ENCODE assay signal across 30 mouse cellular contexts in the genomic region with DNA sequence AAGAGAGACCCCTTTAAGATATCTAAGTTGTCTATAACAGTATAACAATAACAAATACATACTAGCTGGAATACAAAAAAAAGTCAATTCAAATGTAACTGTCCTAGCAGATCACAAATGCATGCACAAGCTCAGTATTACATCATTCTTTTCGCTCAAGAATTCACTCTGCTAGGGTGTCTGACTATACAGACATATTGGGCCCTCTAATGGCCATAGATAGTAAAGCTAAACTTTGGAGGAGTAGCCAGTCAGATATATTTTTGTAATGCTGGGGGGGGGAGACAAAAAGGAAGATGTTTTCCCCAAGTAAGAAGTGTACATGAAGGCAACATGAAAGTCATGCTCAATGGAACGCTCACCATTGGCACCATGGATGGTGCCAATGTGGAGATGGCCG. TPM values are rescaled to one million over a fixed set of nuclear protein-coding genes. Genes with fewer than 3 reads are reported as not detected.
DNase-seq lines count a peak whose midpoint lies in the region; ATAC-seq and TF ChIP-seq lines count a peak whose summit lies in the region.
"Had no signal": no experiment of that assay in that cellular context is flagged by ENCODE, and none has a peak within 500 bp of the region (broad histone marks: within the 10 kb centered on the region; RNA-seq: fewer than 3 reads in every experiment).

No protein-coding gene starts in this region.

- WGBS in liver, postnatal 0 days (ENCODE audit: insufficient replicate concordance), result 75% methylated on average over 3 of the region's 3 CpGs
- 84% methylated on average over 3 of the region's 3 CpGs for WGBS in forebrain, embryonic 14.5 days

- no peaks in the 10 kb centered on the region for H3K36me3 ChIP-seq in liver, postnatal 0 days (replicated peaks; ENCODE audit: insufficient read depth, low read length)
- H3K36me3 ChIP-seq in CH12.LX (replicated peaks in 1 of 2; ENCODE audit: control insufficient read depth in 1 of 2, insufficient read depth in 1 of 2, low read length in 1 of 2), result no peaks in the 10 kb centered on the region
- H3K36me3 ChIP-seq in splenic B cell, adult 2 months (ENCODE audit: control insufficient read depth, insufficient read depth, low read length, poor library complexity, severe bottlenecking), result no peaks in the 10 kb centered on the region
- H3K36me3 ChIP-seq in forebrain, embryonic 14.5 days (ENCODE audit: control insufficient read depth, insufficient read depth, low read length), result no peaks in the 10 kb centered on the region
- H3K36me3 ChIP-seq: forebrain, embryonic 12.5 days; heart, embryonic 15.5 days; midbrain, embryonic 12.5 days; neural tube, embryonic 13.5 days had no signal

- no peak for DNase-seq in liver, postnatal 0 days
- no peak for DNase-seq in liver
- DNase-seq in CH12.LX (ENCODE audit: extremely low read depth), result peak; percentile 53
- DNase-seq in NIH3T3 (ENCODE audit: low read depth), result peak; percentile 37
- DNase-seq in splenic B cell, adult 2 months (ENCODE audit: low read depth, low spot score), result peak; percentile 35
- DNase-seq in forebrain, embryonic 14.5 days (ENCODE audit: low spot score), result no peak
- no peak for DNase-seq in left cerebral cortex, adult 9 months (ENCODE audit: low spot score in 2 of 2)
- DNase-seq: adrenal gland, adult 8-10 months; cerebellum, adult 8-10 months; heart, adult 2 months; kidney, adult 9 months; kidney, postnatal 4 days; lung, adult 18-20 months; right cerebral cortex, adult 18-20 months had no signal

- in situ Hi-C loops in CH12.LX (cut with MboI; ENCODE audit: low pct_ligation_motif_present, low pct_unique_long_range_greater_than_20kb, low sequenced_read_pairs), result loop anchor here (5.0 to 25.0 kb wide), 3 partner anchors 158 to 578 kb away; a partner anchor contains a TSS

- H3K9ac ChIP-seq in liver, postnatal 0 days (replicated peaks), result no peak overlapping the region
- no peak overlapping the region for H3K9ac ChIP-seq in CH12.LX (ENCODE audit: insufficient read depth, low read depth)
- no peak overlapping the region for H3K9ac ChIP-seq in forebrain, embryonic 14.5 days (ENCODE audit: low read length)
- H3K9ac ChIP-seq: forebrain, embryonic 12.5 days; heart, embryonic 15.5 days; midbrain, embryonic 12.5 days; neural tube, embryonic 13.5 days had no signal

- TF ChIP-seq RAD21 in CH12.LX (IDR thresholded peaks at IDR 0.05; ENCODE audit: low read depth, low read length), result peak; percentile 88

- no peak for TF ChIP-seq POLR2A in CH12.LX (IDR thresholded peaks at IDR 0.05; ENCODE audit: low read depth, low read length)

- H3K4me1 ChIP-seq in liver, postnatal 0 days (ENCODE audit: insufficient read depth), result 0 out of 2 replicates have a peak, but pooled peaks cover 5% of the 10 kb centered on the region
- peaks cover 18 to 46% of the 10 kb centered on the region in 2 experiments for H3K4me1 ChIP-seq in CH12.LX (ENCODE audit: control insufficient read depth in 1 of 2, insufficient read depth in 2 of 2)
- H3K4me1 ChIP-seq in forebrain, embryonic 14.5 days (ENCODE audit: control insufficient read depth, insufficient read depth, low read length), result peaks cover 3% of the 10 kb centered on the region; the same call in 1 of the 2 replicates
- H3K4me1 ChIP-seq: forebrain, embryonic 12.5 days; heart, embryonic 15.5 days; midbrain, embryonic 12.5 days had no signal

- no peak for TF ChIP-seq EP300 in liver, postnatal 0 days (IDR thresholded peaks at IDR 0.05; ENCODE audit: low read depth)
- TF ChIP-seq EP300 in CH12.LX (IDR thresholded peaks at IDR 0.05; ENCODE audit: low read length), result no peak

- H3K27me3 ChIP-seq in liver, postnatal 0 days (ENCODE audit: insufficient read depth, low read length), result no peaks in the 10 kb centered on the region
- H3K27me3 ChIP-seq in CH12.LX (replicated peaks), result no peaks in the 10 kb centered on the region
- H3K27me3 ChIP-seq in splenic B cell, adult 2 months (ENCODE audit: control insufficient read depth, insufficient read depth, low read length, poor library complexity, severe bottlenecking), result no peaks in the 10 kb centered on the region
- H3K27me3 ChIP-seq in forebrain, embryonic 14.5 days (replicated peaks; ENCODE audit: control insufficient read depth, insufficient read depth, low read length), result no peaks in the 10 kb centered on the region
- H3K27me3 ChIP-seq: forebrain, embryonic 12.5 days; heart, embryonic 15.5 days; neural tube, embryonic 13.5 days had no signal

- no peak overlapping the region for H3K27ac ChIP-seq in liver, postnatal 0 days (ENCODE audit: low read depth)
- peak overlapping the region; percentile 82; the same call in 1 of the 2 replicates for H3K27ac ChIP-seq in CH12.LX (ENCODE audit: insufficient read depth, low read depth)
- H3K27ac ChIP-seq in forebrain, embryonic 14.5 days (ENCODE audit: low read depth, low read length), result no peak overlapping the region
- H3K27ac ChIP-seq: forebrain, embryonic 12.5 days; heart, adult 2 months; heart, embryonic 15.5 days; midbrain, embryonic 12.5 days; neural tube, embryonic 13.5 days had no signal

- no peak overlapping the region for H3K4me2 ChIP-seq in liver, postnatal 0 days (ENCODE audit: low read depth, low read length)
- no peak overlapping the region for H3K4me2 ChIP-seq in CH12.LX (ENCODE audit: insufficient read depth, low read depth, poor library complexity, severe bottlenecking)
- no peak overlapping the region for H3K4me2 ChIP-seq in forebrain, embryonic 14.5 days (ENCODE audit: low read length)
- H3K4me2 ChIP-seq: forebrain, embryonic 12.5 days; heart, embryonic 15.5 days; midbrain, embryonic 12.5 days; neural tube, embryonic 13.5 days had no signal

- ATAC-seq in liver, postnatal 0 days, result no peak
- ATAC-seq in forebrain, embryonic 14.5 days, result no peak
- ATAC-seq: CD4-positive, CD25-positive, alpha-beta regulatory T cell, adult 4 months; inflammation-experienced regulatory T-cells, adult 6 months had no signal

- H3K9me3 ChIP-seq in liver, postnatal 0 days (ENCODE audit: low read length), result no peaks in the 10 kb centered on the region
- no peaks in the 10 kb centered on the region for H3K9me3 ChIP-seq in CH12.LX (replicated peaks; ENCODE audit: low read length)
- H3K9me3 ChIP-seq in forebrain, embryonic 14.5 days (replicated peaks; ENCODE audit: control insufficient read depth, low read length), result no peaks in the 10 kb centered on the region
- H3K9me3 ChIP-seq: forebrain, embryonic 12.5 days; heart, embryonic 15.5 days; midbrain, embryonic 12.5 days; neural tube, embryonic 13.5 days had no signal

- TF ChIP-seq CTCF in liver, postnatal 0 days (IDR thresholded peaks at IDR 0.05; ENCODE audit: low read depth), result peak; percentile 37; the same call in 1 of the 2 replicates
- peak in 1 of 2 experiments; percentile 84; a peak in 2 of 4 replicates for TF ChIP-seq CTCF in CH12.LX (conservative IDR thresholded peaks at IDR 0.05 in 1 of 2, IDR thresholded peaks at IDR 0.05 in 1 of 2; ENCODE audit: low read depth in 2 of 2, low read length in 2 of 2)

- no peaks in the 10 kb centered on the region for H3K79me2 ChIP-seq in CH12.LX (replicated peaks; ENCODE audit: control insufficient read depth, extremely low read depth, insufficient read depth, poor library complexity, severe bottlenecking)

- H3K4me3 ChIP-seq in liver, postnatal 0 days (ENCODE audit: low read depth, low read length), result no peak overlapping the region
- H3K4me3 ChIP-seq in CH12.LX (replicated peaks in 1 of 3; ENCODE audit: low read depth in 2 of 3, low read length in 2 of 3, poor library complexity in 1 of 3), result no peak overlapping the region
- H3K4me3 ChIP-seq in forebrain, embryonic 14.5 days (ENCODE audit: low read depth, low read length), result no peak overlapping the region
- H3K4me3 ChIP-seq: forebrain, embryonic 12.5 days; heart, adult 2 months; heart, embryonic 15.5 days; midbrain, embryonic 12.5 days; neural tube, embryonic 13.5 days had no signal

- dilution Hi-C loops in CH12.LX (cut with MboI; ENCODE audit: extremely low pct_ligation_motif_present, extremely low pct_unique_long_range_greater_than_20kb, low sequenced_read_pairs), result no loop called here

TF ChIP-seq in CH12.LX, 34 proteins besides CTCF, POLR2A, EP300 and RAD21 (continues in another document):
- TF ChIP-seq SIN3A (IDR thresholded peaks at IDR 0.05; ENCODE audit: low read length) (no peak), MAFK (IDR thresholded peaks at IDR 0.05; ENCODE audit: insufficient replicate concordance, low read length) (no peak), MYC (IDR thresholded peaks at IDR 0.05; ENCODE audit: low read depth, low read length) (0 out of 2 replicates have a peak, but pooled peaks have one; percentile 31), JUND (conservative IDR thresholded peaks at IDR 0.05; ENCODE audit: low read depth, low read length) (peak; percentile 37; the same call in 1 of the 2 replicates), MAZ (IDR thresholded peaks at IDR 0.05; ENCODE audit: low read depth, low read length) (no peak), IRF4 (IDR thresholded peaks at IDR 0.05; ENCODE audit: low read depth, low read length) (peak; percentile 32; the same call in 1 of the 2 replicates), E2F4 (IDR thresholded peaks at IDR 0.05; ENCODE audit: insufficient replicate concordance, low read depth, low read length) (no peak), ETS1 (conservative IDR thresholded peaks at IDR 0.05; ENCODE audit: low read depth, low read length) (no peak), ZC3H11A (IDR thresholded peaks at IDR 0.05; ENCODE audit: low read depth, low read length) (peak; percentile 34; the same call in 1 of the 2 replicates), ZNF384 (IDR thresholded peaks at IDR 0.05; ENCODE audit: low read depth, low read length) (no peak), USF2 (conservative IDR thresholded peaks at IDR 0.05; ENCODE audit: low read depth, low read length) (no peak)

RNA-seq across cellular contexts. Expression of a gene that starts 5.1 kb away (rescaled TPM):
- 35.7 and 38.2 TPM in 2 replicates for polyA plus RNA-seq in liver, postnatal 0 days (2015; fragmentation: Nextera tagmentation; extraction: Ambion mirVana)
- total RNA-seq in CH12.LX (2012; rRNA removed) (61.8 and 70.5 TPM in 2 replicates), CH12.LX (2014; rRNA removed) (74.7 and 77.3 TPM in 2 replicates)
- 72.8 and 79.1 TPM in 2 replicates for polyA plus RNA-seq in CH12.LX (2012; ENCODE audit: insufficient read length, low read depth)
- 48.6 and 52.0 TPM in 2 replicates for polyA plus RNA-seq in forebrain, embryonic 14.5 days (2014; fragmentation: Nextera tagmentation; extraction: Ambion mirVana)

RNA-seq across cellular contexts. Expression of a gene that starts 17.7 kb away (rescaled TPM):
- polyA plus RNA-seq in liver, postnatal 0 days (2015; fragmentation: Nextera tagmentation; extraction: Ambion mirVana), result not detected in 2 replicates
- total RNA-seq in CH12.LX (2012; rRNA removed) (0.08 and 0.21 TPM in 2 replicates), CH12.LX (2014; rRNA removed) (0.20 and 0.28 TPM in 2 replicates)
- 0.24 and 0.26 TPM in 2 replicates for polyA plus RNA-seq in CH12.LX (2012; ENCODE audit: insufficient read length, low read depth)
- not detected in 2 replicates for polyA plus RNA-seq in forebrain, embryonic 14.5 days (2014; fragmentation: Nextera tagmentation; extraction: Ambion mirVana)
- total RNA-seq: adrenal gland, adult 8-10 months; gastrocnemius, adult 8-10 months; heart, adult 2 months; layer of hippocampus, postnatal 14 days; left cerebral cortex, postnatal 25 days had no signal
- polyA plus RNA-seq: CD4-positive, CD25-positive, alpha-beta regulatory T cell, adult 4 months; embryonic facial prominence, embryonic 11.5 days; forebrain, embryonic 12.5 days; frontal cortex, adult 2 months; heart, adult 2 months; heart, embryonic 15.5 days; hindbrain, embryonic 11.5 days; inflammation-experienced regulatory T-cells, adult 6 months; limb, embryonic 14.5 days; macrophage; midbrain, embryonic 12.5 days; neural tube, embryonic 13.5 days; thymus, postnatal 0 days; urinary bladder, adult 2 months had no signal

RNA-seq across cellular contexts. Expression of a gene that starts 54.1 kb away (rescaled TPM):
- 3.2 and 3.7 TPM in 2 replicates for polyA plus RNA-seq in liver, postnatal 0 days (2015; fragmentation: Nextera tagmentation; extraction: Ambion mirVana)
- total RNA-seq in CH12.LX (2012; rRNA removed), result 0.84 and 1.4 TPM in 2 replicates
- total RNA-seq in CH12.LX (2014; rRNA removed), result 0.16 TPM in 1 of 2 replicates, not detected in the other
- 4.7 and 5.0 TPM in 2 replicates for polyA plus RNA-seq in CH12.LX (2012; ENCODE audit: insufficient read length, low read depth)
- polyA plus RNA-seq in forebrain, embryonic 14.5 days (2014; fragmentation: Nextera tagmentation; extraction: Ambion mirVana), result 11.8 and 14.5 TPM in 2 replicates

Comparison
In these comparisons a context has a peak if more than half of its experiments do, and no peak if none do; other contexts are left out.
1. DNase-seq: peak in CH12.LX (single experiment), NIH3T3 (single experiment) and splenic B cell, adult 2 months (single experiment); none in liver, postnatal 0 days (single experiment), liver (single experiment), forebrain, embryonic 14.5 days (single experiment) and left cerebral cortex, adult 9 months (0 of 2).